Mouse (Mus musculus): Measurements from ENCODE around the gene Lmcd1. TPM values are rescaled to one million over a fixed set of nuclear protein-coding genes. Genes with fewer than 3 reads are reported as not detected.

The Lmcd1 gene
- total RNA-seq, 2 experiments from 2014 or later: 34.2 to 45.3 TPM

DNA sequence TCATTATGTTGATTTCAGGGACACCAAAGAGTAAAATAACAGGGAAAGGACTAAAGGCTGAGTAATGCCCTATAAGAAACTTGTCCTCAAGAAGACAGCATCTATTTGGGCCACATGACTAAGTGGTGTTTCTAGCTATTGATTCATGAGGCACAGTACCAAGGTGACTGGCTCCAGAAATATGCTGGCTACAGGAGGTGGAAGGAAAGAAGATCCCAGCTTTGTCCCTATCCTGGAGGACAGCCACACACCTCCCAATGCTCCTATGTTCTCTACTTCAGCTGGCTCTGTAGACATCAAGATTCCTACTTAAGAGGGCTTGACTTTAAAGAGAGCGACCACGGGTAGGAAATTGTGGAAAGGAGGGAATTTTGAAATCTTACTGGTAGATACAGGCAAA is 8.4 kb downstream of the Lmcd1 start:
- intact Hi-C loops (cut with DNase I): no loop called here
- DNase-seq: no peak

- intact Hi-C loops (cut with DNase I): no loop called here
- DNase-seq: no peak
Observed at GRCm38 (mm10) chr6:112284087-112284486, 10.5 kb downstream of the Lmcd1 start.

DNA sequence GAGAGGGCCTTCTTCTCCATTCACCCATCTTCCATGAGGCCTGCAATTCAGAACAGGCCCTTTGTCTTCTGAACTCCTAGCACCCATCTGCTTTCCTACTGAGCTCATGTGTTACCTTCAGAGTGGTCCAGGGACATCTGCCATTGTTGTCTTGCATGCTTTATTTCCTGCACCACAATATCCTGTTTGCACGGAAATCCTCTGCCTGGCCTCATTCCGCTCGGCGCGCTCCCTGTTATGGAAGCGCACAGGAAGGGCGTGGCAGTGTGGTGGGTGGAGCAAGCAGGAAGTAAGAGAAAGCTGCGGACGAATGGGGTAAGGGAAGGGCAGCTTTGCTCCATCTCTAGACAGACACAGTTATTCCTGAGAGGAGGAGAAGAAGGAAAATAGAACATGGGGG is 14.1 kb downstream of the Lmcd1 start:
- intact Hi-C loops (cut with DNase I): no loop called here
- DNase-seq: peak; percentile 45 to 57

DNA sequence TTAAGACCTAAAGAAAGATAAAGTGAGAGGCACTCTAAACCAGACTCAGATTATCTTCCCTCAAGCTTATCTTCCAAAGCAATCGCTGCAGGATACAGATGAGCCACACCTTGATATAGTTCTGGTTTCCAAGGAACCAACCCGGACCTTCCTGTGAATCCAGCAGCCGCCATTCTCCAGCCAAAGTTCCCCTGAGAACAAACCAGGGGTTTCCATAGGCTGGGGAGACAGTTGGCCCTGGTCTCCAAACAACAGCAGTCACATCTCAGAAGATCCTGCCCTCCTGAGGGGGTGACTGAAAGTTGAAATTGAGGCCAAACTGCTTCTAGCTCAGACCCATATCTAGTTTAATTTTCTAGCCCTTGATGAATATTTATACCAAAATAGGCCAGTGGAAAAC is 14.7 kb downstream of the Lmcd1 start:
- intact Hi-C loops (cut with DNase I): no loop called here
- DNase-seq: no peak

DNA sequence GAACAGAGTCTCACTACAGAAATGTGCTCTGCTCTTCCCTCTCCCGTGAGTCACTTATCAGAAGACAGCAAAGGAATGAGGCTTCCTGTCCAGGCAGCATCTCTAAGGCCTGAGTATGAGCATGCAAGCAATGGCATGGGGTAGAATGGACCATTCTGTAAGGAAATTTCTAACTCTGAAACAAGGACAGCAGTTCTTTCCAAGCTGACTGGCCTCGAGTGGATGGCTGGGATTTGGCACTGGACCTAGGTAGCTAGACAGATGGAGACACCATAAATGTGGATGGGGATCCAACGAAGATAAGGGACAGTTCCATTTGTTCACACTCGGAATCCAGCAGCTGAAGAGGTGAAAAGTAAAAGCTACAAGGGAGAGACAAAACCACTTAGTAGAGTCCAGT is 17.6 kb downstream of the Lmcd1 start:
- no peak for DNase-seq
- intact Hi-C loops (cut with DNase I): no loop called here

- DNase-seq: no peak
- intact Hi-C loops (cut with DNase I): no loop called here
Observed at GRCm38 (mm10) chr6:112293320-112293719, 19.8 kb downstream of the Lmcd1 start.

GRCm38 (mm10) chr6:112295269-112295668 is 21.7 kb downstream of the Lmcd1 start:
- peak; percentile 31 to 36 for DNase-seq
- intact Hi-C loops (cut with DNase I): no loop called here

DNA sequence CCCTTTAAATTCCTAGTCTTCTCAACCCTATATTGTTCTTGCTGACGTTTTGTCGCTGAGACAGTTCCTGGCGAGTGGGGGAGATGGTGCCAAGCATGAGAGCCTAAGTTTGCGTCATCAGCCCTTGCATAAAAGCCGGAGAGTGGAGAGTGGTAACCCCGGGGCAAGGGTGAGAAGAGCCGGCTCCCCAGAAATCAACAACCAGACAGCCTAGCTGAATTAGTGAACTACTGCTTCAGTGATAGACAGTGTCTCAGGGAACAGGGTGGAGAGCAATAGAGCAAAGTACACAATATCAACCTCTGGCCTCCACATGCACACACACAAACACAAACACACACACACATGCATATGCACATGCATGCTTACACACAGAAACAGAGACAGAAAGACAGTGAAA is 26.6 kb downstream of the Lmcd1 start:
- no peak for DNase-seq
- intact Hi-C loops (cut with DNase I): no loop called here

- DNase-seq: no peak
- intact Hi-C loops (cut with DNase I): no loop called here
Observed at GRCm38 (mm10) chr6:112300633-112301032, 27.1 kb downstream of the Lmcd1 start.

DNA sequence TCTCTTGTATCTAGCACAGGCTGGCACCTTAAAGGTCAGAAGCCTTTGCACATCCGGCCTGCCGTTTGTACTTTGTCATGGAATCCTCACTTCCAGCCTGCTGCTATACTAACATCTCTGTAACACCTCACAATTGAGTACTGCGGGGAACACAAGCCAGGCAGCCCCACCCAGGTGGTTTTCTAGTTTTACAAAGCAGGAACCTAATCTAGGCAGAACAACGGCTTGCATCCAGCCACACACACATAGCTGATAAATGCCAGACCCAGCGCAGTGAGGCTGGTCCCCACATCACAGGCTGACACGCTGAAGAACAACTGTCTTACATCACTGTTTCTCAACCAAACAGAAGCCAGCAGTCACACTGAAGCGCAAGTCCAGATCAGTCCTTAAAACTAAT is 28.7 kb downstream of the Lmcd1 start:
- intact Hi-C loops (cut with DNase I): no loop called here
- DNase-seq: peak; percentile 27 to 40

DNA sequence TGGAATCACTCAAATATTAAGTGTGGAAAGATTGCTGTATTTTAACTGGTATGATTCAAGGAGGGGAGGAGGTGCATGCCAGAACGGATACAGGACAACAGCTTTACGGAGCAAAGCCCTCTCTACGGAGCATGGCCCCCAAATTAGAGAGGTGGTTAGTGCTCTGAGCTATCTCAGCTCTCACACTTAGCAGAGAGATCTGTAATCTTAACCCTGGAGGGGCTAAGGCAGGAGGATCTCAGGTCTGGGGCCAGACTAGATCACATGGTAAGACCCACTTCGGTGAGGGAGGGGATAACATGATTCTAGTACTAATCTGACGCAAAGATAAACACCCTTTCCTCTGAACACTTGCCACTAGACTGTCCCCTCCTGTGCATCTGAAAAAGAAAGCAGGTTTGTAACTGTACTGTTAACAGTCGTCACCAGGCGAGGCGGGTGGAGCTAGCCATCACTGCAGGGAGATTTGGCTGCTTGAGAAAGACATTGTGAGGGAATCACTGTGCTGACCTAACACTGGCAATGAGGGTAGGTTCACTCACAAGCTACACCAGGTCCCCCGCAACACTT is 29.3 kb downstream of the Lmcd1 start:
- DNase-seq: no peak
- intact Hi-C loops (cut with DNase I): no loop called here

GRCm38 (mm10) chr6:112304751-112305150 is 31.2 kb downstream of the Lmcd1 start:
- peak; percentile 71 for DNase-seq
- intact Hi-C loops (cut with DNase I): loop anchor here (2.0 kb wide), 1 partner anchor 30 kb away; no protein-coding TSS in a partner anchor

GRCm38 (mm10) chr6:112309330-112309938 is 35.9 kb downstream of the Lmcd1 start:
- intact Hi-C loops (cut with DNase I): no loop called here

DNA sequence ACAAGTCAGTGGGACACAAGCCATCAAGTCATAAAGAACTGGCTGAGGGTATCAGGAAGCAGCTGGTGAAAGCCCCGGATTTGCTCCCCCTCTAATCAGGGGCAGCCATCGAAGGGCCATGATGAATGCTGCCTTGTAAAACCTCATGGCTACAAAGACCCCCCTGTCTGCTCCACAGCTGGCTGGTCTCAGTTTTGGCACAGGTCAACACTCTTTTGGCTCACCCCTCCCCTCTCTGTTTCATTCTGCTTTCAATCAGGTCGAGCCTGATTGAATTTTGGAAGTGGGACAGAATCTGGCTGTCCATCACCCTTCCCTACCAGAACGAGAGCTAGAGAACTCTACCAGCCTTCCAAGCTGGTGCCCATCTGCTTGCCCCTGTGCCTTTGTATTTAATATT is 37.8 kb downstream of the Lmcd1 start:
- intact Hi-C loops (cut with DNase I): no loop called here
- DNase-seq: no peak

More at GRCm38 (mm10) chr6:112309330-112309938, 35.9 kb downstream of the Lmcd1 start:
- no peak for DNase-seq

DNA sequence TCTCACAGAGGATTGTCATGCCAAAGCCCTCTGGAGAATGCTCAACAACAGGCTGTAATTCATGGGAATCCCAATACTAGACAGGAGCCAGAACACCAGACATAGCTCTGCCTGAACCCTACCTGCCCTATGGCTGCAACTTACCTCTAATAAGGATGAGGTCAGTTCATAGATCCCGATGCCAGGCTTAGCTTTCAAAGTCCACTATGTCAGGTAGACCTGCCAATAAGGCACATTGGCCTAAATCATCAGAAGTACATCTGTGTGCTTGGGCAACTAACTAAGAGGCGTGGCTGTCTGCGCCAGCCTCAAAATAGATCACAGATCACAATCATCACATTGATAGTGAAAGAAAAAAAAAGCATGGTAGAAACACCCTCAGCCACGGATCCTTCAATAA is 45.9 kb downstream of the Lmcd1 start:
- no peak for DNase-seq
- intact Hi-C loops (cut with DNase I): no loop called here

DNA sequence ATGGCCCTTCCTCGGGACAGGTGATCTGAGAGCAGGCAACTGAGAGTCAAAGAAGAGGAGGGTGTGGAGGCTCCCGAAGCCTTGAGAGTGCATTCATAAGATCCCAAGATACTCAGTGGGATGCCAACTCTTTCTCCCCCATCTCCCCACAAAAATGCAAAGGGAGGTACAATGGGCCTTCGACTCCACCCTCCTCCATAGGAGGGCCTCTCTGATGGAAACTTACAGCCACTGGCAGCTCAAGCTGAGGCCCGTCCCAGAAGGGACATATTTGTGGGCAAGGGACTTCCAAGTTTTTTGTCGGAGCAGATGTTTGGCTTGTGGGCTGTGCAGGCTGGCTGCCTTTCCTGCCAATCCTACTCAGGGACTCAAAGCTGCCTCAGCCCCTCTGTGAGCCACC is 47.1 kb downstream of the Lmcd1 start:
- intact Hi-C loops (cut with DNase I): no loop called here
- no peak for DNase-seq

- intact Hi-C loops (cut with DNase I): no loop called here
- no peak for DNase-seq
Observed at GRCm38 (mm10) chr6:112322916-112323315, 49.4 kb downstream of the Lmcd1 start.

- intact Hi-C loops (cut with DNase I): no loop called here
- no peak for DNase-seq
Observed at GRCm38 (mm10) chr6:112325213-112325612, 51.7 kb downstream of the Lmcd1 start.

DNA sequence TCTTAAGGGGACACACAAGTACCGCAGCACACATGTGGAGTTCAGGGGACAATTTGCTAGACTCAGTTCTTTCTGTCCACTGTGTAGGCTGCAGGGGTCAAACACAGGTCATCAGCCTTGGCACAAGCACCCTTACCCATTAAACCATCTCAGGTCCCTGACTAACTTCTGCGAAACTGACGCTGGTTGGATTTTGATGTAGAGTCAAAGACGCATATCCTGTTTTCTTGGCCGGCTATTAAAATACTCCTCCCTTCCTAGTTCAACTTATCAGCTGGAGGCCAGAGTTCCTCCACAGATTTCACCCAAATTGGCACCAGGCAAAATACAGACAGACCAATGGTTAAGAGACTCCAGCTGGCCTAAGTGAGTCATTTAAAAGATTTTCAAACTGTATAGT is 54.2 kb downstream of the Lmcd1 start:
- intact Hi-C loops (cut with DNase I): no loop called here
- peak; percentile 28 to 37 for DNase-seq

- intact Hi-C loops (cut with DNase I): no loop called here
Observed at GRCm38 (mm10) chr6:112330520-112331222, 57.1 kb downstream of the Lmcd1 start.

DNA sequence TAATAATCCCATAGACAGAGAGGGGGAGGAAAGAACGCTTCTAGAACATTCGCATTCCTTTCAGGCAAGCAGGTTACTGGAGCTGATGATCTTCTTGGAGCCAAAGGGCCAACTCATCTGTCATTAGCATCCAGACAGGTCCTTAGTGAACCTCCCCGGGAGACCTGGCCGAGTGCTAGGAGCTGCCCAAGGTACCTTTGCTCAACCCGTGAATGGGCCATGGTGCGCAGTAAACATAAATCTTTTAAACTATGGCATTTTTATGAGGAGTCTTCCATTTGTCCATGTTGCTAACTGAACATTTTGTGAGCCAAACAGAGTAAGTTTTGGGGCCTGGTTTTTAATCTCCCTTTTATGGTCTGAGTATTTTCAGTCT is 57.7 kb downstream of the Lmcd1 start:
- no peak for DNase-seq
- intact Hi-C loops (cut with DNase I): no loop called here

More at GRCm38 (mm10) chr6:112330520-112331222, 57.1 kb downstream of the Lmcd1 start:
- no peak for DNase-seq

- intact Hi-C loops (cut with DNase I): no loop called here
- DNase-seq: no peak
Observed at GRCm38 (mm10) chr6:112333930-112334329, 60.4 kb downstream of the Lmcd1 start.
